Mouse (Mus musculus) urinary bladder, postnatal 36 days (tissue): Measurements from ENCODE around the gene Serpina12.

Source experiments
- DNase-seq, 2 experiments: peaks; one replicate each; pipeline ENCODE4 v3.0.0; 2022; ENCODE audit warnings: low spot score in 2 of 2, mixed read lengths in 1 of 2

Serpina12 gene

GRCm38 (mm10) chr12:104003238-104003612 lies 41.0 kb downstream of the Serpina12 start:
- no peak for DNase-seq

GRCm38 (mm10) chr12:104002569-104003237 lies 41.5 kb downstream of the Serpina12 start:
- peak; percentile 64 to 69 for DNase-seq

GRCm38 (mm10) chr12:104000594-104000993 lies 43.6 kb downstream of the Serpina12 start:
- DNase-seq = no peak

GRCm38 (mm10) chr12:103999611-104000010 lies 44.6 kb downstream of the Serpina12 start:
- DNase-seq = no peak

GRCm38 (mm10) chr12:103996513-103996912 lies 47.7 kb downstream of the Serpina12 start:
- DNase-seq = no peak

- peak; percentile 54 to 67 for DNase-seq
Measured at GRCm38 (mm10) chr12:103995292-103996072, 48.8 kb downstream of the Serpina12 start.

- no peak for DNase-seq
Measured at GRCm38 (mm10) chr12:103992945-103993344, 51.3 kb downstream of the Serpina12 start.

GRCm38 (mm10) chr12:103989857-103990256 lies 54.4 kb downstream of the Serpina12 start, which contains the start of gene Serpina11:
Gene Serpina11 (minus strand): TSS chr12:103989957.
- no peak for DNase-seq

- DNase-seq = no peak
Measured at GRCm38 (mm10) chr12:103989514-103989767, 54.8 kb downstream of the Serpina12 start.

- DNase-seq = peak in 1 of 2 experiments; percentile 20
Measured at GRCm38 (mm10) chr12:103988754-103989513, 55.3 kb downstream of the Serpina12 start.

GRCm38 (mm10) chr12:103985868-103986267 lies 58.4 kb downstream of the Serpina12 start:
- DNase-seq = no peak

GRCm38 (mm10) chr12:103984935-103985334 lies 59.3 kb downstream of the Serpina12 start:
- no peak for DNase-seq

GRCm38 (mm10) chr12:103981646-103982360 lies 62.4 kb downstream of the Serpina12 start:
- DNase-seq = no peak
